Mouse (Mus musculus): ENCODE results near the gene Pkd1. TPM values are rescaled to one million over a fixed set of nuclear protein-coding genes. Genes with fewer than 3 reads are reported as not detected.

Gene Pkd1
- polyA plus RNA-seq, 1 experiment from 2014 or later: 26.3 TPM

DNA sequence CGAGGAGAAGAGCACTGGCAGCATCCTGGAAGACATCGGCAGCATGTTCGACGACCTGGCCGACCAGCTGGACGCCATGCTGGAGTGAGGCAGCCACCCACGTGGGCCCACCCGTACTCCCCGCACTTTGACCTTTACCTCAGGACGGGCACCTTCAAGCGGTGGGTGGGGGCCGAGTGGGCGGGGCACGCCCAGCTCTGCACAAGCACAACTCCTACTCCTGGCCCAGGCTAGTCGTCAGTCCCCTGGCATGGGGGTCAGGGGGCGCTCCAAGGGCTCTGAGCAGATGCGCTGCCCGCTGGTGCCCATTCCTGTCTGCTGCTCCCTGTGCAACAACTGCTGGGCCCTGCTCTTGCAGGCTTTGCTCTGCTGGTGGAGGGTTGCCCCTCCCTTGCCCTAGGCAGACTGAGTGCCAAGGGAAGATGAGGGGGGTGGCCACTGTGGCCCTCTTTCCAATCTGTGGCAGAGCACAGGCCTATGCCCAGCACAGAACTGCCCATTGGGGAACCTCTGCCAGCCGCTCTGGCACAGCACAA is 42.4 kb upstream of the Pkd1 start:
- no peaks in the 10 kb centered on the region for H3K9me3 ChIP-seq (ENCODE audit: low read length)
- H3K4me1 ChIP-seq (ENCODE audit: insufficient read depth, low read depth, low read length): no peaks in the 10 kb centered on the region
- no peak overlapping the region for H3K4me3 ChIP-seq (ENCODE audit: low read depth, low read length)
- no peak overlapping the region for H3K9ac ChIP-seq (replicated peaks; ENCODE audit: low read depth)
- ATAC-seq: no peak
- no peaks in the 10 kb centered on the region for H3K27me3 ChIP-seq (replicated peaks; ENCODE audit: insufficient read depth, low read length)
- WGBS: 44% methylated on average over 19 of the region's 19 CpGs
- H3K4me2 ChIP-seq (replicated peaks; ENCODE audit: low read depth, low read length): no peak overlapping the region
- H3K36me3 ChIP-seq (ENCODE audit: insufficient read depth, low read length): peaks cover 40% of the 10 kb centered on the region
- DNase-seq (ENCODE audit: low spot score): no peak
- no peak overlapping the region for H3K27ac ChIP-seq (ENCODE audit: low read length)
- TF ChIP-seq CTCF (IDR thresholded peaks at IDR 0.05) (no peak), EP300 (IDR thresholded peaks at IDR 0.05) (no peak)

DNA sequence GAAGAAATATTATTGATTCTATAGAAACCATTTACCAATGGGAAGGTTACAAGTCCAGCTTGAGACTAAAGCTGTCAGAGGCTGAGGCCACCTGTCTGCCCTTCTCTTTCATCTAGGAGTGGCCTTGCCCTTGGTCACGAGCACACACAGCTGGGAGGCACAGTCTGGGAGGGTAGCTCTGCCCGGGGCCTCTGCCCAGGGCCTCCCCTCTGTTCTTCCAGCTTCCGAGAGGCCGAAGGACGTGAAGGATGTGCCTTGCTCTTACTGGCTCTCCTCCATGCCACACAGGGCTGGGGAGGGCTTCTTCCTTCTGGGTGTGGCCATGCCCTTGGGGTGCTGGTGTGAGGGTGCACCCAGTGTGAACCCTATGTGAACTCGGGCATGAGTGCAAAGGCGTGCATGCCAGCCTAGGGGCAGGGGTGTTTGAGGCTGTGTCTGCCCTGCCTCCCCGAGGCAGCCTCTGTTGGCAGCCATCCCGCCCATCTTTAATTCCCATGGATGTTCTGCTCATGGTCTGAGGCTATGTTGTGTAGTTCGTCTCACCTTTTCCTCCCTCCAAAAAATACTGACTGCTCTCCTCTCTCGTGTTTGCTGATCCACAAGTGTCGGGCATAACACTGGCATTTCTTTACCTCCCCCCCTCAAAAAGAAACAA is 41.7 kb upstream of the Pkd1 start:
- H3K27ac ChIP-seq (ENCODE audit: low read length): no peak overlapping the region
- H3K4me1 ChIP-seq (ENCODE audit: insufficient read depth, low read depth, low read length): no peaks in the 10 kb centered on the region
- H3K27me3 ChIP-seq (replicated peaks; ENCODE audit: insufficient read depth, low read length): no peaks in the 10 kb centered on the region
- H3K9ac ChIP-seq (replicated peaks; ENCODE audit: low read depth): no peak overlapping the region
- ATAC-seq (no peak), DNase-seq (ENCODE audit: low spot score) (no peak)
- no peak overlapping the region for H3K4me3 ChIP-seq (ENCODE audit: low read depth, low read length)
- no peaks in the 10 kb centered on the region for H3K9me3 ChIP-seq (ENCODE audit: low read length)
- WGBS: 75% methylated on average over 12 of the region's 12 CpGs
- peaks cover 40% of the 10 kb centered on the region for H3K36me3 ChIP-seq (ENCODE audit: insufficient read depth, low read length)
- H3K4me2 ChIP-seq (replicated peaks; ENCODE audit: low read depth, low read length): no peak overlapping the region
- TF ChIP-seq CTCF (IDR thresholded peaks at IDR 0.05): no peak
- TF ChIP-seq EP300 (IDR thresholded peaks at IDR 0.05): no peak

DNA sequence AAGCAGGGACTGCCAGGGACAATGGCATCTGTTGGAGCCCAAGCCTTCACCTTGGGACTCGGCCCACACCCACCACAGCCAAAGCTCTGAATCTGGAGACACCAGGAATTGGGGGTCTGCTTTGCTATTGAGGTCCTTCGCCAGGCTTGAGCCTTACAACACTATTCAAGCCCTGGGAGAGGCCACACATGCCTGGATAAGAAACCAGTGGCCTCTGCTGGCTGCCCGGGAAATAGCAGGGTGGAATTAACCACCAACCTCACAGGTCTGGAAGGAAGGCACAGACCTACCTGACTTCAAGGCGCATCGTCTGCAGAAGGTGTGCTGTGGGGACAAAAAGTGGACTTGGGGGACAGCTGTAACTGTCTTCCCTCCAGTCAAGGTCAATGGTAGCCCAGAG is 36.0 kb upstream of the Pkd1 start:
- H3K27ac ChIP-seq (ENCODE audit: low read length): peak overlapping the region; percentile 72; the same call in 1 of the 2 replicates
- H3K4me1 ChIP-seq (ENCODE audit: insufficient read depth, low read depth, low read length): no peaks in the 10 kb centered on the region
- H3K9me3 ChIP-seq (ENCODE audit: low read length): no peaks in the 10 kb centered on the region
- peak overlapping the region; percentile 48 for H3K4me2 ChIP-seq (replicated peaks; ENCODE audit: low read depth, low read length)
- peak; percentile 52; the same call in 1 of the 2 replicates for ATAC-seq
- H3K9ac ChIP-seq (replicated peaks; ENCODE audit: low read depth): no peak overlapping the region
- peaks cover 51% of the 10 kb centered on the region for H3K36me3 ChIP-seq (ENCODE audit: insufficient read depth, low read length)
- H3K27me3 ChIP-seq (replicated peaks; ENCODE audit: insufficient read depth, low read length): no peaks in the 10 kb centered on the region
- peak; percentile 53 for DNase-seq (ENCODE audit: low spot score)
- WGBS: 29% methylated on average over 5 of the region's 5 CpGs
- H3K4me3 ChIP-seq (ENCODE audit: low read depth, low read length): peak overlapping the region; percentile 17; the same call in 1 of the 2 replicates
- TF ChIP-seq CTCF (IDR thresholded peaks at IDR 0.05) (peak; percentile 83), EP300 (IDR thresholded peaks at IDR 0.05) (no peak)

DNA sequence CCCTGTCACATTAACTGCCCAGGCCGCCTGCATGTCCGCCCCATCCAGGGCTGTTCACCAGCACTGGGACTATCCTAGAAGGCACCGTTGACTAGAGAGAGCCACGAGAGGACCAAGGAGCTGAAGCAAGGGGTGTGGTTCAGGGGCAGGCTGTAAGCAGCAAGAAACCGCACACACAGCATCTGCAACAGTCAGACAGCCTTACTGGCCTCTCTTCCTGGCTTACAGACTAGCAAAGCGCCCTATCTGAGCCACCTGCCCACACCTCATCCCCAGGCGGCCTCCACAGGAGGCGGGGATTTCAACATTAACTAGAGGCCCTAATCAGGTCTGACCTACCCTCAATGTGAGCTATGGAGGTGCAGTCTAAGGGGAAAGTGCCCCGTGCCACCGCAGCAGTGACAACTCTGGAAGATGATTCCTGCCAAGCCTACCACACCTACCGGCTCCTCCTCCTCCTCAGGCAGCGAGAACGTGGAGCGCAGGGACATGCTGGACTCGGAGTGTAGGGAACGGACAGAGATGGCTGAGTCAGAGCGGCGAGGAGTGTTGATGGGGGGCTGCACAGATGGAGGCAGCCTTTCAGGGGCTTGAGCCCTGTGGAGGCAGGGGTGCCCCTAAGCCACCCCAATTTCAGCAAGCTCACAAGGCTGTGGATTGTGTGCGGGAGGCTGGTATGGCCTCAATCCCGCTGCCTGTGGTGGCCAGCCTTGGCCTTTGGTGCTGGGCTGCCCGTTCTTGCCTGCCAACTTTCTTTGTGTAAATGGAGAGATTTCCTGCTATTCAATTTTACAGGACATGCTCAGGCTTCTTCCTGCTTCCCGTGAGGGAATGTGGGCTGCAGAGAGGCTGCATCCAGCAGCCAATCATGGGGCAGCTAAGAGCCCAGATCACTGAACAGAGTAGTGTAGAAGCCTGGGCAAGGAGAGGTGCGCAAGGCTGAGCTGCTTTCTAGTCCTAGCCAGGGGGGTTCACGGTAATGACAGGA is 35.1 kb upstream of the Pkd1 start:
- Histone ChIP-seq H3K27ac (ENCODE audit: low read length) (peak overlapping the region; percentile 72), H3K4me2 (replicated peaks; ENCODE audit: low read depth, low read length) (peak overlapping the region; percentile 48), H3K36me3 (ENCODE audit: insufficient read depth, low read length) (peaks cover 44% of the 10 kb centered on the region), H3K4me1 (ENCODE audit: insufficient read depth, low read depth, low read length) (no peaks in the 10 kb centered on the region), H3K4me3 (ENCODE audit: low read depth, low read length) (peak overlapping the region; percentile 17; the same call in 1 of the 2 replicates), H3K9me3 (ENCODE audit: low read length) (no peaks in the 10 kb centered on the region), H3K27me3 (replicated peaks; ENCODE audit: insufficient read depth, low read length) (no peaks in the 10 kb centered on the region), H3K9ac (replicated peaks; ENCODE audit: low read depth) (peak overlapping the region; percentile 9; the same call in 1 of the 2 replicates)
- WGBS: 66% methylated on average over 24 of the region's 24 CpGs
- DNase-seq (ENCODE audit: low spot score): peak; percentile 43
- peak; percentile 85 for ATAC-seq
- no peak; the same call in 1 of the 2 replicates for TF ChIP-seq EP300 (IDR thresholded peaks at IDR 0.05)
- TF ChIP-seq CTCF (IDR thresholded peaks at IDR 0.05): no peak

DNA sequence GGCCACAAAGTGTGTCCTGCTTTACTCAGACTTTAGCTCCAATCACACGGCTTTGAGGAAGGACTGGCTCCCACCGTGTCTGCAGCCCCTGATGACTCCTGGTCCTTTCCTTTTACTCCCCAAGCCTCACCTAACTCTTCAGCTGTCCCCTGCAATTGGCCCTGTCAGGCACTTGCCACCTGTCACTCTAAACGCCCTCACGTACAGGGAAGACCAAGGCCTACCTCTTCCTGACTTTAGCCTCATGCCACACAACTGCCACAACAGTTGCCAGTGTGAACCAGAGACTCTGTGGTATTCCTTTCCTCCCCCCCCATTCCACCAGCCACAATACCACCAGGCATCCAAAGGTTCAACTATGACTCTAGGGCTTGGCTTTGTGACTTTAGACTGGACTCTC is 29.2 kb upstream of the Pkd1 start:
- Histone ChIP-seq H3K36me3 (ENCODE audit: insufficient read depth, low read length) (peaks cover 19% of the 10 kb centered on the region), H3K4me3 (ENCODE audit: low read depth, low read length) (no peak overlapping the region), H3K27me3 (replicated peaks; ENCODE audit: insufficient read depth, low read length) (no peaks in the 10 kb centered on the region), H3K27ac (ENCODE audit: low read length) (no peak overlapping the region), H3K4me1 (ENCODE audit: insufficient read depth, low read depth, low read length) (peaks cover 4% of the 10 kb centered on the region; the same call in 1 of the 2 replicates), H3K9ac (replicated peaks; ENCODE audit: low read depth) (no peak overlapping the region), H3K9me3 (ENCODE audit: low read length) (no peaks in the 10 kb centered on the region), H3K4me2 (replicated peaks; ENCODE audit: low read depth, low read length) (no peak overlapping the region)
- WGBS: 85% methylated on average over 4 of the region's 4 CpGs
- ATAC-seq (no peak), DNase-seq (ENCODE audit: low spot score) (no peak)
- TF ChIP-seq EP300 (IDR thresholded peaks at IDR 0.05): no peak
- TF ChIP-seq CTCF (IDR thresholded peaks at IDR 0.05): no peak

DNA sequence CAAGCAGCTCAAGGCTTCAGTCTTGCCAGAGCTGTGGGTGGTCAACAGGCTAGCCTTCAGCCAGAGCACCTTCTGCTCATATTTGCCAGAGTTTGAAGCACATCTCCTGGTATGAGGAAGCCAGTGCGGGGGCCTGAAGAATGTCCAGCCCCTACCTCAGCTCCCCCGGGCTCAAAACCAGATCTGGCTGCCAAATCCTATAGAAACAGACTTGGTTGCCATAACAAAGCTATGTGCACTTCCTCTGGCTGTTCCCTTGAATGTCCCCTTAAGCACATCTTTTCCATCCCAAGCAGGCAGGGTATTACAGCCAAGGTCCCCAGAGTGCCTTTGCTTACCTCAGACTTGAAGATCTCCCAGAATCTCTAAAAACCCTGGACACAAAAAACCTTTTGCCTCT is 24.9 kb upstream of the Pkd1 start:
- TF ChIP-seq EP300 (IDR thresholded peaks at IDR 0.05) (no peak), CTCF (IDR thresholded peaks at IDR 0.05) (no peak)
- Histone ChIP-seq H3K27me3 (replicated peaks; ENCODE audit: insufficient read depth, low read length) (no peaks in the 10 kb centered on the region), H3K4me1 (ENCODE audit: insufficient read depth, low read depth, low read length) (peaks cover 15% of the 10 kb centered on the region; the same call in 1 of the 2 replicates), H3K9ac (replicated peaks; ENCODE audit: low read depth) (no peak overlapping the region), H3K4me2 (replicated peaks; ENCODE audit: low read depth, low read length) (no peak overlapping the region), H3K36me3 (ENCODE audit: insufficient read depth, low read length) (no peaks in the 10 kb centered on the region), H3K27ac (ENCODE audit: low read length) (no peak overlapping the region), H3K9me3 (ENCODE audit: low read length) (no peaks in the 10 kb centered on the region), H3K4me3 (ENCODE audit: low read depth, low read length) (no peak overlapping the region)
- no peak for ATAC-seq
- WGBS: 60% methylated on average over 2 of the region's 2 CpGs
- no peak for DNase-seq (ENCODE audit: low spot score)
